Comparison of ENCODE assay signal across 26 mouse cellular contexts in the genomic region with DNA sequence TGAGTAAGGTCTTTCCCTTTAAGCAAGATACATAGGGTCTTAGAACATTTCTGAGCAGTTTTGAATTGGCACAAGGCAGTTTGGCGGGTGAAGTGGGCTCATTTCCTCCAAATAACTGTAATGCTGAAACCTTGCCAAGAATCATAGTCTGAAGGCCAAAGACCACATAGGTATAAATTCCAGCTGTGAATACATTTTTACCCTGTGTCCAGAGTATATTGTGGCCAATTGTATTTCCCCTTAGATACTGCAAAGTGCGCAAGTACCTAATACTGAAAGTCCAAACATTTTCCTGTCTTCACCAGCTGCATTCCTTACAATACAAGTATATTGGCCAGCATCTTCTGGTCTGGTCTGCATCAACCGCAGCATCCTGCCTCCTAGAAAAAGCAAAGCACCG.
DNase-seq lines count a peak whose midpoint lies in the region; ATAC-seq and TF ChIP-seq lines count a peak whose summit lies in the region.
"Had no signal": no experiment of that assay in that cellular context is flagged by ENCODE, and none has a peak within 500 bp of the region (broad histone marks: within the 10 kb centered on the region; RNA-seq: fewer than 3 reads in every experiment).

No protein-coding gene starts in this region.

- intact Hi-C loops in heart, postnatal 14 days (cut with DNase I): no loop called here

- H3K4me3 ChIP-seq in layer of hippocampus, adult 2 months: no peak overlapping the region; the same call in 1 of the 2 replicates
- H3K4me3 ChIP-seq in limb, embryonic 15.5 days: no peak overlapping the region
- H3K4me3 ChIP-seq: forebrain, embryonic 10.5 days; heart, embryonic 15.5 days; kidney, embryonic 15.5 days; myocyte; neural tube, embryonic 12.5 days had no signal

- H3K4me1 ChIP-seq in limb, embryonic 15.5 days: peaks cover 18% of the 10 kb centered on the region
- H3K4me1 ChIP-seq: heart, embryonic 15.5 days; kidney, embryonic 15.5 days; neural tube, embryonic 12.5 days had no signal

- H3K27me3 ChIP-seq in limb, embryonic 15.5 days: no peaks in the 10 kb centered on the region
- H3K27me3 ChIP-seq: heart, embryonic 15.5 days; kidney, embryonic 15.5 days; neural tube, embryonic 12.5 days had no signal

- 0 out of 2 replicates have a peak overlapping the region, but pooled peaks have one; percentile 88 for H3K27ac ChIP-seq in layer of hippocampus, adult 2 months
- H3K27ac ChIP-seq in limb, embryonic 15.5 days: peak overlapping the region; percentile 71
- H3K27ac ChIP-seq: forebrain, embryonic 10.5 days; heart, embryonic 15.5 days; hindbrain, embryonic 14.5 days; kidney, embryonic 15.5 days; liver, embryonic 14.5 days; neural tube, embryonic 12.5 days had no signal

- peak; percentile 48; the same call in 1 of the 2 replicates for ATAC-seq in limb, embryonic 15.5 days (ENCODE audit: insufficient number of reproducible peaks, low FRiP score, low TSS enrichment, low read depth)

- H3K9me3 ChIP-seq in limb, embryonic 15.5 days: no peaks in the 10 kb centered on the region
- H3K9me3 ChIP-seq: forebrain, embryonic 10.5 days; G1E; heart, embryonic 15.5 days; kidney, embryonic 15.5 days; neural tube, embryonic 12.5 days had no signal

- H3K9ac ChIP-seq in limb, embryonic 15.5 days: no peak overlapping the region
- H3K9ac ChIP-seq: heart, embryonic 15.5 days; hindbrain, embryonic 14.5 days; kidney, embryonic 15.5 days; liver, embryonic 14.5 days; neural tube, embryonic 12.5 days had no signal

- 35% methylated on average over 4 of the region's 4 CpGs for WGBS in limb, embryonic 15.5 days

- peaks cover 1% of the 10 kb centered on the region; the same call in 1 of the 2 replicates for H3K36me3 ChIP-seq in limb, embryonic 15.5 days
- H3K36me3 ChIP-seq: G1E; neural tube, embryonic 12.5 days had no signal

- H3K4me2 ChIP-seq in limb, embryonic 15.5 days: no peak overlapping the region
- H3K4me2 ChIP-seq: heart, embryonic 15.5 days; hindbrain, embryonic 14.5 days; kidney, embryonic 15.5 days; midbrain, embryonic 11.5 days; neural tube, embryonic 12.5 days had no signal

- peak; percentile 2 for DNase-seq in cerebellum, adult 11 months
- DNase-seq in cerebellum, postnatal 36 days: no peak
- no peak for DNase-seq in layer of hippocampus, adult 2 months (ENCODE audit: low spot score in 2 of 2)
- no peak for DNase-seq in layer of hippocampus, adult 18-20 months (ENCODE audit: low spot score in 2 of 2)
- DNase-seq in forelimb bud, embryonic 11.5 days (ENCODE audit: low read depth, low spot score): peak; percentile 33
- no peak for DNase-seq in heart, postnatal 14 days
- no peak for DNase-seq in adipocyte (ENCODE audit: low spot score)
- DNase-seq: gastrocnemius, postnatal 10 days; kidney, adult 18-20 months; kidney, postnatal 25 days; liver; lung, adult 2 months; lung, postnatal 14 days; right cerebral cortex, adult 18-20 months; spleen, adult 18-20 months; thymus, postnatal 14 days had no signal

- no peak for TF ChIP-seq CTCF in layer of hippocampus, adult 2 months (conservative IDR thresholded peaks at IDR 0.05)

Comparison
In these comparisons a context has a peak if more than half of its experiments do, and no peak if none do; other contexts are left out.
1. DNase-seq: peak in cerebellum, adult 11 months (single experiment) and forelimb bud, embryonic 11.5 days (single experiment); none in cerebellum, postnatal 36 days (0 of 2), layer of hippocampus, adult 2 months (0 of 2), layer of hippocampus, adult 18-20 months (0 of 2), heart, postnatal 14 days (0 of 2) and adipocyte (single experiment).